Mouse (Mus musculus): ENCODE data around the gene Ly75. TPM values are rescaled to one million over a fixed set of nuclear protein-coding genes. Genes with fewer than 3 reads are reported as not detected.

Gene Ly75
- polyA plus RNA-seq, 1 experiment from 2014 or later = 5.0 TPM

GRCm38 (mm10) chr2:60256751-60257150 is 126.4 kb downstream of the Ly75 start:
- Histone ChIP-seq H3K9me3 (replicated peaks; ENCODE audit: control insufficient read depth, low read length) (no peaks in the 10 kb centered on the region; the same call in 1 of the 2 replicates), H3K27me3 (ENCODE audit: control insufficient read depth, insufficient read depth, low read length) (no peaks in the 10 kb centered on the region), H3K9ac (ENCODE audit: low read length) (no peak overlapping the region), H3K4me3 (ENCODE audit: low read length) (no peak overlapping the region), H3K27ac (ENCODE audit: low read length) (no peak overlapping the region), H3K4me1 (ENCODE audit: control insufficient read depth, insufficient read depth, low read length) (no peaks in the 10 kb centered on the region), H3K4me2 (ENCODE audit: low read depth, low read length) (no peak overlapping the region), H3K36me3 (ENCODE audit: control insufficient read depth, insufficient read depth) (peaks cover 4% of the 10 kb centered on the region; the same call in 1 of the 2 replicates)
- 47% methylated on average over 2 of the region's 2 CpGs for WGBS
- ATAC-seq (replicated peaks; ENCODE audit: extremely low read depth, insufficient read depth, low FRiP score) = no peak

- H3K4me3 ChIP-seq (ENCODE audit: low read length) = no peak overlapping the region
- H3K27ac ChIP-seq (ENCODE audit: low read length) = no peak overlapping the region
- H3K4me1 ChIP-seq (ENCODE audit: control insufficient read depth, insufficient read depth, low read length) = no peaks in the 10 kb centered on the region
- H3K9ac ChIP-seq (ENCODE audit: low read length) = no peak overlapping the region
- H3K27me3 ChIP-seq (ENCODE audit: control insufficient read depth, insufficient read depth, low read length) = no peaks in the 10 kb centered on the region
- H3K36me3 ChIP-seq (ENCODE audit: control insufficient read depth, insufficient read depth) = peaks cover 18% of the 10 kb centered on the region
- H3K4me2 ChIP-seq (ENCODE audit: low read depth, low read length) = no peak overlapping the region
- no peak for ATAC-seq (replicated peaks; ENCODE audit: extremely low read depth, insufficient read depth, low FRiP score)
- no peaks in the 10 kb centered on the region for H3K9me3 ChIP-seq (replicated peaks; ENCODE audit: control insufficient read depth, low read length)
Measured at GRCm38 (mm10) chr2:60253506-60253905, 129.6 kb downstream of the Ly75 start.

- H3K9ac ChIP-seq (ENCODE audit: low read length) = no peak overlapping the region
- no peaks in the 10 kb centered on the region for H3K27me3 ChIP-seq (ENCODE audit: control insufficient read depth, insufficient read depth, low read length)
- WGBS = 71% methylated on average over 4 of the region's 4 CpGs
- H3K4me2 ChIP-seq (ENCODE audit: low read depth, low read length) = no peak overlapping the region
- no peaks in the 10 kb centered on the region for H3K4me1 ChIP-seq (ENCODE audit: control insufficient read depth, insufficient read depth, low read length)
- no peaks in the 10 kb centered on the region for H3K9me3 ChIP-seq (replicated peaks; ENCODE audit: control insufficient read depth, low read length)
- H3K36me3 ChIP-seq (ENCODE audit: control insufficient read depth, insufficient read depth) = peaks cover 18% of the 10 kb centered on the region
- H3K4me3 ChIP-seq (ENCODE audit: low read length) = no peak overlapping the region
- ATAC-seq (replicated peaks; ENCODE audit: extremely low read depth, insufficient read depth, low FRiP score) = no peak
- no peak overlapping the region for H3K27ac ChIP-seq (ENCODE audit: low read length)
Measured at GRCm38 (mm10) chr2:60252782-60253181, 130.3 kb downstream of the Ly75 start.

Other genes with a start within 250 kb of the Ly75 start
- 42.7 and 43.9 TPM in 2 replicates for gene Baz2b, start 173.5 kb downstream of the Ly75 start, polyA plus RNA-seq (2015; fragmentation: Nextera tagmentation; extraction: Ambion mirVana)
- 53.5 and 57.5 TPM in 2 replicates for gene March7, start 173.4 kb downstream of the Ly75 start, polyA plus RNA-seq (2015; fragmentation: Nextera tagmentation; extraction: Ambion mirVana)
- 15.3 and 17.9 TPM in 2 replicates for gene Cd302, start 98.8 kb downstream of the Ly75 start, polyA plus RNA-seq (2015; fragmentation: Nextera tagmentation; extraction: Ambion mirVana)
- gene Pla2r1, start 170.0 kb upstream of the Ly75 start, polyA plus RNA-seq (2015; fragmentation: Nextera tagmentation; extraction: Ambion mirVana) = 1.5 and 1.8 TPM in 2 replicates

Measured in heart, embryonic 16.5 days (tissue).